Mouse (Mus musculus) liver, adult 2 months (tissue): Measurements from ENCODE around the gene Wfdc9.

Experiments
- CTCF ChIP-seq: fragments of 200-500 bp; IDR thresholded peaks from 2 replicates; pipeline ENCODE4 v1.5.1; 2011; ENCODE audit warnings: low read depth, low read length, control low read depth
- POLR2A ChIP-seq: fragments of 200-500 bp; IDR thresholded peaks from 2 replicates; pipeline ENCODE4 v1.6.1; 2011; ENCODE audit warnings: low read length, control low read depth; ENCODE audit not compliant: insufficient read depth; ENCODE audit errors: extremely low read depth

- TF ChIP-seq CTCF (peak; percentile 38; the same call in 1 of the 2 replicates), POLR2A (no peak)
Measured at GRCm38 (mm10) chr2:164676103-164676502, 19.7 kb upstream of the Wfdc9 start.
